Mouse (Mus musculus): Measurements from ENCODE around the gene Srgap2.
A peak's percentile ranks its signal among the peaks of the same experiment; 100 is the strongest.

The Srgap2 gene

GRCm38 (mm10) chr1:131481391-131481790, 45.8 kb downstream of the Srgap2 start:
- no peak for ATAC-seq (ENCODE audit: insufficient number of reproducible peaks, low FRiP score, low TSS enrichment)

- no peak for ATAC-seq (ENCODE audit: insufficient number of reproducible peaks, low FRiP score, low TSS enrichment)
These were observed 48.3 kb downstream of the Srgap2 start for GRCm38 (mm10) chr1:131478770-131479305.

GRCm38 (mm10) chr1:131475306-131475705, 51.8 kb downstream of the Srgap2 start:
- ATAC-seq (ENCODE audit: insufficient number of reproducible peaks, low FRiP score, low TSS enrichment): no peak

- ATAC-seq (ENCODE audit: insufficient number of reproducible peaks, low FRiP score, low TSS enrichment): no peak
These were observed 53.5 kb downstream of the Srgap2 start for GRCm38 (mm10) chr1:131473631-131474118.

- no peak for ATAC-seq (ENCODE audit: insufficient number of reproducible peaks, low FRiP score, low TSS enrichment)
These were observed 56.6 kb downstream of the Srgap2 start for GRCm38 (mm10) chr1:131470597-131470996.

GRCm38 (mm10) chr1:131465855-131466254, 61.3 kb downstream of the Srgap2 start:
- ATAC-seq (ENCODE audit: insufficient number of reproducible peaks, low FRiP score, low TSS enrichment): no peak

- no peak for ATAC-seq (ENCODE audit: insufficient number of reproducible peaks, low FRiP score, low TSS enrichment)
These were observed 63.1 kb downstream of the Srgap2 start for GRCm38 (mm10) chr1:131463953-131464627.

- ATAC-seq (ENCODE audit: insufficient number of reproducible peaks, low FRiP score, low TSS enrichment): no peak
These were observed 64.5 kb downstream of the Srgap2 start for GRCm38 (mm10) chr1:131462541-131463067.

- ATAC-seq (ENCODE audit: insufficient number of reproducible peaks, low FRiP score, low TSS enrichment): no peak
These were observed 66.1 kb downstream of the Srgap2 start for GRCm38 (mm10) chr1:131460914-131461530.

GRCm38 (mm10) chr1:131455355-131455890, 71.7 kb downstream of the Srgap2 start:
- ATAC-seq (ENCODE audit: insufficient number of reproducible peaks, low FRiP score, low TSS enrichment): no peak

GRCm38 (mm10) chr1:131454386-131454785, 72.8 kb downstream of the Srgap2 start:
- ATAC-seq (ENCODE audit: insufficient number of reproducible peaks, low FRiP score, low TSS enrichment): no peak

- ATAC-seq (ENCODE audit: insufficient number of reproducible peaks, low FRiP score, low TSS enrichment): no peak; the same call in 1 of the 2 replicates
These were observed 73.8 kb downstream of the Srgap2 start for GRCm38 (mm10) chr1:131453335-131453734.

- ATAC-seq (ENCODE audit: insufficient number of reproducible peaks, low FRiP score, low TSS enrichment): no peak
These were observed 78.8 kb downstream of the Srgap2 start for GRCm38 (mm10) chr1:131448373-131448772.

- ATAC-seq (ENCODE audit: insufficient number of reproducible peaks, low FRiP score, low TSS enrichment): no peak
These were observed 79.8 kb downstream of the Srgap2 start for GRCm38 (mm10) chr1:131447333-131447732.

- ATAC-seq (ENCODE audit: insufficient number of reproducible peaks, low FRiP score, low TSS enrichment): no peak
These were observed 80.6 kb downstream of the Srgap2 start for GRCm38 (mm10) chr1:131446577-131446976.

GRCm38 (mm10) chr1:131438556-131438955, 88.6 kb downstream of the Srgap2 start:
- ATAC-seq (ENCODE audit: insufficient number of reproducible peaks, low FRiP score, low TSS enrichment): no peak

- no peak for ATAC-seq (ENCODE audit: insufficient number of reproducible peaks, low FRiP score, low TSS enrichment)
These were observed 89.2 kb downstream of the Srgap2 start for GRCm38 (mm10) chr1:131437975-131438374.

- no peak for ATAC-seq (ENCODE audit: insufficient number of reproducible peaks, low FRiP score, low TSS enrichment)
These were observed 90.5 kb downstream of the Srgap2 start for GRCm38 (mm10) chr1:131436609-131437008.

- ATAC-seq (ENCODE audit: insufficient number of reproducible peaks, low FRiP score, low TSS enrichment): 0 out of 2 replicates have a peak, but pooled peaks have one; percentile 52
These were observed 95.5 kb downstream of the Srgap2 start for GRCm38 (mm10) chr1:131431456-131432246.

GRCm38 (mm10) chr1:131427140-131427821, 99.9 kb downstream of the Srgap2 start:
- ATAC-seq (ENCODE audit: insufficient number of reproducible peaks, low FRiP score, low TSS enrichment): 0 out of 2 replicates have a peak, but pooled peaks have one; percentile 36
